Mouse (Mus musculus): ENCODE measurements at regions not wholly inside any gene's neighbourhood (a gene's known extent, or its start where the extent isn't known, plus 50 kb on each side); places are given as distances from the start of the nearest gene placed in this dataset.

GRCm38 (mm10) chr7:39866674-39867428 is 349.3 kb downstream of the Zfp619 start:
- no peak for DNase-seq (ENCODE audit: low spot score)

- DNase-seq (ENCODE audit: low spot score) = no peak
Measured at GRCm38 (mm10) chr7:39867451-39867850, 349.9 kb downstream of the Zfp619 start.

- no peak for DNase-seq (ENCODE audit: low spot score)
Measured at GRCm38 (mm10) chr7:39882113-39882512, 364.5 kb downstream of the Zfp619 start.

GRCm38 (mm10) chr7:39894208-39894896 is 376.8 kb downstream of the Zfp619 start:
- DNase-seq (ENCODE audit: low spot score) = no peak

- peak; percentile 1 for DNase-seq (ENCODE audit: low spot score)
Measured at GRCm38 (mm10) chr7:39896918-39897317, 379.4 kb downstream of the Zfp619 start.

- DNase-seq (ENCODE audit: low spot score) = peak; percentile 30
Measured at GRCm38 (mm10) chr7:39898268-39898667, 380.7 kb downstream of the Zfp619 start.

GRCm38 (mm10) chr7:39933946-39934345 is 416.4 kb downstream of the Zfp619 start:
- no peak for DNase-seq (ENCODE audit: low spot score)

- DNase-seq (ENCODE audit: low spot score) = no peak
Measured at GRCm38 (mm10) chr7:39937262-39937661, 419.7 kb downstream of the Zfp619 start.

GRCm38 (mm10) chr7:39942262-39942900 is 424.8 kb downstream of the Zfp619 start:
- no peak for DNase-seq (ENCODE audit: low spot score)

- no peak for DNase-seq (ENCODE audit: low spot score)
Measured at GRCm38 (mm10) chr7:39954110-39954509, 436.5 kb downstream of the Zfp619 start.

GRCm38 (mm10) chr7:39954931-39955330 is 437.4 kb downstream of the Zfp619 start:
- DNase-seq (ENCODE audit: low spot score) = no peak

- DNase-seq (ENCODE audit: low spot score) = no peak
Measured at GRCm38 (mm10) chr7:39978121-39978520, 460.6 kb downstream of the Zfp619 start.

GRCm38 (mm10) chr7:39981647-39982046 is 464.1 kb downstream of the Zfp619 start:
- DNase-seq (ENCODE audit: low spot score) = no peak

Data from retina, embryonic 14.5 days (tissue).